Mouse (Mus musculus) heart, embryonic 14.5 days (tissue): ENCODE data around the gene Grik3. TPM values are rescaled to one million over a fixed set of nuclear protein-coding genes. Genes with fewer than 3 reads are reported as not detected.

Experiments used
- ATAC-seq: fragments of 200-750 bp; cut with Nextera tagmentation; 2 replicates; pipeline ENCODE4 v1.8.0; 2017; ENCODE audit warnings: low read depth, moderate TSS enrichment; ENCODE audit not compliant: insufficient number of reproducible peaks, insufficient read depth, low FRiP score
- H3K27ac ChIP-seq, 2 experiments: fragments of 200-500 bp in 1 of 2; fragments of 300-500 bp in 1 of 2; sonication (generic) in 1 of 2; replicated peaks in 1 of 2; 2 replicates each; pipeline ENCODE4 v1.5.1; 2012 to 2014; ENCODE audit warnings: low read depth in 2 of 2, low read length in 2 of 2, control low read depth in 1 of 2, mild to moderate bottlenecking in 1 of 2, mixed read lengths in 1 of 2; ENCODE audit not compliant: control insufficient read depth in 1 of 2, insufficient read depth in 1 of 2
- H3K27me3 ChIP-seq: fragments of 300-500 bp; sonication (generic); 2 replicates; pipeline ENCODE4 v1.6.1; 2014; ENCODE audit warnings: mild to moderate bottlenecking, low read length, control low read depth; ENCODE audit not compliant: control insufficient read depth, insufficient read depth
- H3K36me3 ChIP-seq: fragments of 300-500 bp; sonication (generic); 2 replicates; pipeline ENCODE4 v1.6.1; 2014; ENCODE audit warnings: mild to moderate bottlenecking, control low read depth, low read length, mixed read lengths; ENCODE audit not compliant: control insufficient read depth, insufficient read depth
- H3K4me1 ChIP-seq, 2 experiments: fragments of 200-500 bp in 1 of 2; fragments of 300-500 bp in 1 of 2; sonication (generic) in 1 of 2; 2 replicates each; pipeline ENCODE4 v1.6.1; 2012 to 2014; ENCODE audit warnings: low read length in 2 of 2, control low read depth in 1 of 2, mixed read lengths in 1 of 2; ENCODE audit not compliant: control insufficient read depth in 2 of 2, insufficient read depth in 2 of 2
- H3K4me2 ChIP-seq: fragments of 300-500 bp; sonication (generic); 2 replicates; pipeline ENCODE4 v1.6.1; 2014; ENCODE audit warnings: mild to moderate bottlenecking, low read length
- H3K4me3 ChIP-seq, 2 experiments: fragments of 200-500 bp in 1 of 2; fragments of 300-500 bp in 1 of 2; sonication (generic) in 1 of 2; 2 replicates each; pipeline ENCODE4 v1.5.1; 2012 to 2014; ENCODE audit warnings: low read length in 2 of 2, mild to moderate bottlenecking in 2 of 2, control low read depth in 1 of 2, low read depth in 1 of 2, moderate library complexity in 1 of 2; ENCODE audit not compliant: control insufficient read depth in 1 of 2, insufficient read depth in 1 of 2
- H3K9ac ChIP-seq: fragments of 300-500 bp; sonication (generic); 2 replicates; pipeline ENCODE4 v1.6.1; 2014; ENCODE audit warnings: mild to moderate bottlenecking, low read length
- H3K9me3 ChIP-seq: fragments of 300-500 bp; sonication (generic); 2 replicates; pipeline ENCODE4 v1.6.1; 2016; ENCODE audit warnings: low read length, control low read depth; ENCODE audit not compliant: control insufficient read depth
- WGBS: fragments of 180-500 bp; shearing (Covaris S2); extraction: QIAGEN DNeasy Blood & Tissue Kit; methylation state at CpG from one replicate; pipeline ENCODE4 v1.1.7; 2014; 5-methylcytosine and 5-hydroxymethylcytosine counted together
- polyA plus RNA-seq: library from polyadenylated mRNA; unstranded; fragments of >200 nt; fragmentation: Nextera tagmentation; extraction: Ambion mirVana; gene quantifications from 2 replicates; pipeline ENCODE4 v1.2.1, GENCODE M21; 2014

Grik3 gene
- 0.15 and 0.22 TPM in 2 replicates for polyA plus RNA-seq

GRCm38 (mm10) chr4:125490661-125491504, at the start of gene Grik3:
TSS of gene Grik3 (plus strand) at chr4:125490700.
- WGBS: under 1% methylated on average over 63 of the region's 77 CpGs
- H3K27me3 ChIP-seq: peaks cover 100% of the 10 kb centered on the region
- H3K9me3 ChIP-seq: no peaks in the 10 kb centered on the region
- H3K4me1 ChIP-seq: peaks cover 5 to 21% of the 10 kb centered on the region in 2 experiments
- no peak for ATAC-seq
- H3K4me2 ChIP-seq: peak within 1 kb of the TSS; percentile 61
- H3K36me3 ChIP-seq: no peaks in the 10 kb centered on the region
- H3K9ac ChIP-seq: no peak within 1 kb of the TSS; the same call in 1 of the 2 replicates
- peak within 1 kb of the TSS; percentile 14 to 37; a peak in 3 of 4 replicates for H3K4me3 ChIP-seq
- no peak within 1 kb of the TSS for H3K27ac ChIP-seq

- Histone ChIP-seq H3K36me3 (no peaks in the 10 kb centered on the region), H3K4me3 (no peak overlapping the region), H3K27me3 (0 out of 2 replicates have a peak, but pooled peaks cover 7% of the 10 kb centered on the region), H3K9ac (no peak overlapping the region), H3K27ac (no peak overlapping the region), H3K9me3 (no peaks in the 10 kb centered on the region), H3K4me2 (no peak overlapping the region), H3K4me1 (no peaks in the 10 kb centered on the region; a peak in 1 of 4 replicates)
- no peak for ATAC-seq
- WGBS: 56% methylated on average over 4 of the region's 4 CpGs
These were observed 48.7 kb upstream of the Grik3 start for GRCm38 (mm10) chr4:125441821-125442220.

GRCm38 (mm10) chr4:125444366-125444765, 46.1 kb upstream of the Grik3 start:
- no peak overlapping the region for H3K4me2 ChIP-seq
- H3K27ac ChIP-seq: no peak overlapping the region
- no peaks in the 10 kb centered on the region; a peak in 1 of 4 replicates for H3K4me1 ChIP-seq
- H3K9me3 ChIP-seq: no peaks in the 10 kb centered on the region
- H3K9ac ChIP-seq: no peak overlapping the region
- no peak for ATAC-seq
- no peaks in the 10 kb centered on the region for H3K36me3 ChIP-seq
- no peak overlapping the region for H3K4me3 ChIP-seq
- H3K27me3 ChIP-seq: 0 out of 2 replicates have a peak, but pooled peaks cover 7% of the 10 kb centered on the region
- WGBS: 82% methylated on average over 7 of the region's 7 CpGs

- Histone ChIP-seq H3K4me3 (no peak overlapping the region), H3K27me3 (no peaks in the 10 kb centered on the region; the same call in none of the 2 replicates), H3K4me2 (no peak overlapping the region), H3K4me1 (peaks cover 9 to 15% of the 10 kb centered on the region in 2 experiments), H3K9ac (no peak overlapping the region), H3K27ac (no peak overlapping the region; a peak in 1 of 4 replicates), H3K36me3 (no peaks in the 10 kb centered on the region), H3K9me3 (no peaks in the 10 kb centered on the region)
- WGBS: 21% methylated on average over 7 of the region's 7 CpGs
- no peak for ATAC-seq
These were observed 39.7 kb upstream of the Grik3 start for GRCm38 (mm10) chr4:125450602-125451321.

- no peaks in the 10 kb centered on the region; the same call in none of the 2 replicates for H3K27me3 ChIP-seq
- no peak overlapping the region for H3K9ac ChIP-seq
- no peak overlapping the region for H3K4me2 ChIP-seq
- peaks cover 9 to 15% of the 10 kb centered on the region in 2 experiments for H3K4me1 ChIP-seq
- no peaks in the 10 kb centered on the region for H3K36me3 ChIP-seq
- no peak for ATAC-seq
- H3K9me3 ChIP-seq: no peaks in the 10 kb centered on the region
- no peak overlapping the region for H3K4me3 ChIP-seq
- no peak overlapping the region for H3K27ac ChIP-seq
- 14% methylated on average over 6 of the region's 6 CpGs for WGBS
These were observed 38.7 kb upstream of the Grik3 start for GRCm38 (mm10) chr4:125451821-125452220.

GRCm38 (mm10) chr4:125456506-125456905, 34.0 kb upstream of the Grik3 start:
- H3K27me3 ChIP-seq: no peaks in the 10 kb centered on the region; the same call in none of the 2 replicates
- WGBS: 58% methylated on average over 5 of the region's 5 CpGs
- H3K9me3 ChIP-seq: no peaks in the 10 kb centered on the region
- no peak overlapping the region for H3K4me3 ChIP-seq
- ATAC-seq: no peak
- H3K4me1 ChIP-seq: peaks cover 2 to 5% of the 10 kb centered on the region in 2 experiments; a peak in 3 of 4 replicates
- H3K9ac ChIP-seq: no peak overlapping the region
- H3K4me2 ChIP-seq: no peak overlapping the region
- H3K36me3 ChIP-seq: no peaks in the 10 kb centered on the region
- H3K27ac ChIP-seq: no peak overlapping the region
